Mouse (Mus musculus): ENCODE measurements at regions not wholly inside any gene's neighbourhood (a gene's known extent, or its start where the extent isn't known, plus 50 kb on each side); places are given as distances from the start of the nearest gene placed in this dataset.
A peak's percentile ranks its signal among the peaks of the same experiment; 100 is the strongest.

DNA sequence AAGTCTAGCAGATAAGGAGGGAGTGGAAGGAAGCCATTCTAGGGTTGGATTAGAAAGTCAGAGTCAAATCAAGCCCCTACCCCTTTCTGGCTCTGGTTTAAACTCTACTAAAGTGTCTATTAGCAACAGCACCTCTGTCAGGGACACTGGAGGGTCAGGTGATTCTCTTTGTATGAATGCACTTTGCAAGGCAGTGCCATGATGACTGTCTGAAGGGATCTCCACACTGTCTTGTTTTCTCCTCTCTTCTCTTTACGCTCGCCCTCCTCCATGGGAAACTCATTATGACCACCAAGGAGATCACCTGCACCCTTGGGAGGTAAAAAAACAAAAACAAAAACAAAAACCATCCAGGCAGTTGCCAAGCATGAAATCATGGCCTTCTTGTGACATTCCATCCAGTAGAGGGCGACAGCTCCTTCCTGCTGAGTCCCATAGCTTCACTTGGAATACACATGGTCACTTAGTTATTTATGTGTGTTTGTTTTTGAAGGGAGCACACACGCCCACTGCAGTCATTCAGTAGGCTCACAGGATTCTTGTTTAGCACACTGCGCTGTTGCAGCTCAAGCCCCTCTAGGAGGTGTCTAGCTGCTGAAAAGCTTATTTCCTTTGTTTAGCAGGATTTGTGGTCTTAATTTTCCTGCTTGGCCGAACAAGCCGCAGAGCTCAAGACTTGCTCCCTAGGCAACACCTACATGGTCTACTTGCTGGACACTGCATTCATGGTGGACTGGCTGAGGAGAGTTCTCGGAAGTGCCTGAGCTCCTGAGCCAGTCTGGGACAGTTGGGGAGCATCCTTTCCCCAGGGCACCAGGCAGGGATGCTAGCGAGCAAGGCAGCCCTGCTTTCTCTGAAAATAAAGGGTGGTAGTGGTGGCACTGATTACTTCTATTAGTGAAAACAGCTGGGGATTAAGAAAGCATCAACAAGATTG, 195.2 kb upstream of the Bmper start:
- DNase-seq: peak; percentile 6

DNA sequence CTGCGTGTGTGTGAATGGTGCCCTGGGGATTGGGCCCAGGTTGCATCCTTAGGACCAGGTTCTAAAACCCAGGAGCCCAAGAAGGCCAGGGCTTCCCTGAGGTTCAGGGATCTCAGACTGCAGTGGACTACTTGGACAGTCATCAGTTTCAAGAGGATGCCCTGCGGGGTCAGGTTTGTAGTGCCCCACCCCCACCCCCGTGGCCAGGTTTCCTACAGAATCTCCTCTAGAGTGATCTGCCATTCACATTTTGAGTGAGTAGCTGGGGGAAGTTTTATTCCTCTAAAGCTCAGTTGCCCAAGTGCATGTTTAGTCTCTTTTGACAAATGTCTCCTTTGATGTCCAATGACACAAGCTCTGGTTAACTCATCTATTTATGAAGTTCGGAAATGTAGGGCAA, 193.5 kb upstream of the Bmper start:
- no peak for DNase-seq

DNA sequence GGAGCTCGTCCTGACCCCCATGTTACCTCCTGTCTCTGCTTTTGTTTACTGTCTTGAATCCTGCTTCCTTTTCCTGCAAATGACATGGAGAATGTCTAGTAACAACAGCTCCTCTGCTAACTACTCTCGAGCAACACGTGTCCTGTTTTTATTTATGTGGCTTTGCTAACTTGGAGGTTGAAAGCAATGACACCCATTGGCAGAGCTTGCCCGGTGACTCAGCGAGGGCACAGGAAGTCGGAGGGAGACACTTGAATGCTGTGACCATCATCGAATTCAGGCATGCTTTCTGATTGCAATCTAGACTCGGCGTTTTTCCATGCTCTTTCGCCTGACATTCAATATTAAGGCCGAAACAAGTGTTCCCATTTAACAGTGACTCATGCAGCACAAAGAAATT, 192.7 kb upstream of the Bmper start:
- DNase-seq: no peak

DNA sequence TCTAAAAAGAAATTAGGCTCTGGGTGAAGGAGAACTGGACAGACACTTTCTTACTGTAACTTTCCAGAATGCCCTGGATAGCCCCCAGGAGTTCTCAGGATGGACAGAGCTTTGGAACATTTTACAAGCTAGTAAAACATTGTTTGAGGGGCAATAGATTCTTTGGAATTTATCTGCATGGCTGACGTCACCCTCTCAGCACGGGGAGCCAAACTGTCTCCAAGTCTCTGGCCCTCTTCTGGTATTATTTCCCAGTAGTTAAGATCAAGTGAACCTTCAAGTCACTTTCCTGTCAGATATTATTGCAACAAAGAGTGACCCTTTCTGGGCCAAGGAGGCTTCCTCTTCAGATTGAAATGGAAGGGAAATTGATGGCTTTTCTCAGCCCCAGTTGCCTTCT, 192.3 kb upstream of the Bmper start:
- no peak for DNase-seq

DNA sequence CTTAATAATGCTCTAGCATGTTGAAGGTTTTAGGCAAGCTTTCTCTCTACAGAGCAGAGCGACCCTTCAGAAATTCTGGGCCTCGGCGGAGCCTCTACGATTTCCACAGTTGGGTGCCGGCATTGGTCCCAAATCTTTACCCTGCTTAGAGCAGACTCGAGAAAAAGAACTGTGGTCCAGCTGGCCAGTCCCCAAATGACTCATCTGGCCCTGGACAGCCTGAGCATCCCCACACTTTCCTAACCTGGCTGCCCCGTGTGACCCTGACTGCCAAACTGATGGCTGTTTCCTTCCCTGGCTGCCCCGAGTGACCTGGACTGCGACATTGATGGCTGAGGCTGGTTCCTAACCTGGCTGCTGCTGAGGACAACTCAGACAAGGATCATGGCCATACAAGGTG, 191.0 kb upstream of the Bmper start:
- DNase-seq: no peak

DNA sequence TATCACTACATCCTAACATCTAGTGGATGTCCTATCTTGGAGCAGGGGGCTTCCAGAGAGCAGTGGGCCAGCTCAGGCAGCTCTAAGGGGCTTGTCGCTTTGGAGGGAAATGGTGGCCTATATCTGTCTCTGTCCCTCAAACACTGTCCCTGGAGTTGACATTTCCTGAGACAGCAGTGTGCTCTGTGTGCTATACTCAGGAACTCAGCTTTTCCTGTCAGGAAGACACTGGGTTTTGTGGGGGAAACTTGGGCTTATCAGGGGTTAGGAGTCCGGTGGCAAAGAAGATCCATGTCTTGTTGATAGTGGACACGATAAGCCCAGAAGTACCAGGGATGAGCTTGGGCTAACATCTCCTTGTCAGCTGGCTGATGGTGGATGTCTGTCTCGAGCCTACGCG, 187.6 kb upstream of the Bmper start:
- no peak for DNase-seq

DNA sequence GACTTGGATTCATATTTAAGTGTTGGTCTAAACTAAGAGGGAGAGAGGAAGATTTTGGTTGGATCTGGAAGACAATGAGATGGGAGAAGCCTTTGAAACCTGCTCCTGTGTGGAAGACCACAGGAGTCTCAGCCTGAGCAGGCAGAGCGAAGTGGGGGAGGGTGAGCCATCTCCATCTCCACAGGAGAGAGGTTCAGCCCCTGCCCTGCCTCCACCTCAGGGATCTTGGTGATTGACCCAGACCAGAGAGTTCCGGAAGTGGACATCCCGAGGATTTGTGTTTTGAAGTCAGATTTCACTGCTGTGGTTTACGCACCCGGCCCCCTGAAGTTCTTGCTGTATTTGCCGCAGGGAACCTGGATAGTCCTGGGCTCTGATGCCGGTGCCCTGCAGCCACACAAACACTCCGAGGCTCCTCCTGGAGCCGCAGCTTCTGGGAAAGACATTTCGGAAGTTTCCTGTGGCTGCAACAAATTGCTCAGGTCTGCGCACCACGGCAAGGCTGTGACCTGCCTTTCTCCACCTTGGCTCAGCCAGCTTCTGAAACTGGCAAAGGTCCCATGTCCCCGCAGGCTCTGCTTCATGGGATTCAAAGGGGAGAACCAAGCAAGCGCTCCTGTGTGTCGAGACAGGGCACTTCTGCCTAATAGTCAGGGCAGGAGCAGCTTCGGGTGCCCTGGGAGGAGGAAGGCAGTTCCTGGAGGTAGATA, 186.8 kb upstream of the Bmper start:
- peak; percentile 16 for DNase-seq

DNA sequence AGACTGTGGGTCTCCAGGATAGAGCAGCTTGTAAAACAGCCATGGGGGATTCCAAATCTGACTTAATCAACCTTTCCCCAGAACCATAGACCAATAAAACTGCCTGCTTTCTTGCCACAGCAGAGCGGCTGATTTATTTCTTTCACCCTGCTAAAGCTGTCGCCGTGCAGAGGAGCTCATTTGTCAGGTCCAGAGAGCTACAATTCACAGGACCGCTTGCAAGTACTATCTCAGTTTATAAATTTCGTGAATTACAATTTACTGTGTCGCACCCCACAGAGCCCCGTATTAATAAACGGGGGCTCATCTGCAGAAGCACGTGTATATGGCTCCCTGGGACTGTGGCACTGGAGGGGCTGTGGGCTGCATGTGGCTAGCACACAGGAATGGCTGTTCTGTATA, 185.4 kb upstream of the Bmper start:
- no peak for DNase-seq

DNA sequence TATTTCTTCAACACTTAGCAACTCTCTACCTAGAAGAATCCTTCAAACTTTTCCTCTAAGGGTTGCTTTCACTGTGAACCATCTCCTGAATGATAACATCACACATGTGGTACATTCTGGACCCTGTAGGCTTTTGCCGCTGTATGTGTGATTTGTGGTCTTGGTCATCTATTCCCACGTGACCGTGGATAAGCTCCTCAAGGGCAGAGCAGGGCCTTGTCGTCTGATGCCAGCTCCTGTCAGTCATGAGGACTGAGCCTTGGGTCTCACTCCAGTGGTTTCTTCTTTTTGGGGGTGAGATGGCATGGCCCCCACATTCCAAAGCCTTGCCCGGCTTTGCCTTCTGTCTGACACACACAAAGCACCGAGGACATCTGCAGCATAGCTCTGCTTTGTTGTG, 183.3 kb upstream of the Bmper start:
- DNase-seq: no peak

DNA sequence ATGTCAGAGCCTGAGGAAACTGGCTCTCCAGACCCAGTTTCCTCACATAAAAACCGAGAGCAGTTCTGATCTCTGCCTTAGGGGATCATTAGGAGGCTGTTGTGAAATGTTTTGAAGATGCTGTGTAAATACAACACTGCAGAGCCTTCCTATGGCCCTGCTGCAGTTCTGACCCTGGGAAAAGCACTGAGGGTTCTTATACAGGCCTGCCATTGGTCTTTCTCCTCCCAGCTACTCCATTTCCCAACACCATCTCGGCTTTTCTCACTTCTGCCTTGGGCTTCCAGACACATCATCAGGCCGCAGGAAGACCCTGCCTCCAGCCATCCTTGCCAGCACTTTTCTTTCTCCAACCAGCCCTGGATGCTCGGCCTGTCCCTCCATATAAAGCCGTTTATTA, 181.9 kb upstream of the Bmper start:
- no peak for DNase-seq

DNA sequence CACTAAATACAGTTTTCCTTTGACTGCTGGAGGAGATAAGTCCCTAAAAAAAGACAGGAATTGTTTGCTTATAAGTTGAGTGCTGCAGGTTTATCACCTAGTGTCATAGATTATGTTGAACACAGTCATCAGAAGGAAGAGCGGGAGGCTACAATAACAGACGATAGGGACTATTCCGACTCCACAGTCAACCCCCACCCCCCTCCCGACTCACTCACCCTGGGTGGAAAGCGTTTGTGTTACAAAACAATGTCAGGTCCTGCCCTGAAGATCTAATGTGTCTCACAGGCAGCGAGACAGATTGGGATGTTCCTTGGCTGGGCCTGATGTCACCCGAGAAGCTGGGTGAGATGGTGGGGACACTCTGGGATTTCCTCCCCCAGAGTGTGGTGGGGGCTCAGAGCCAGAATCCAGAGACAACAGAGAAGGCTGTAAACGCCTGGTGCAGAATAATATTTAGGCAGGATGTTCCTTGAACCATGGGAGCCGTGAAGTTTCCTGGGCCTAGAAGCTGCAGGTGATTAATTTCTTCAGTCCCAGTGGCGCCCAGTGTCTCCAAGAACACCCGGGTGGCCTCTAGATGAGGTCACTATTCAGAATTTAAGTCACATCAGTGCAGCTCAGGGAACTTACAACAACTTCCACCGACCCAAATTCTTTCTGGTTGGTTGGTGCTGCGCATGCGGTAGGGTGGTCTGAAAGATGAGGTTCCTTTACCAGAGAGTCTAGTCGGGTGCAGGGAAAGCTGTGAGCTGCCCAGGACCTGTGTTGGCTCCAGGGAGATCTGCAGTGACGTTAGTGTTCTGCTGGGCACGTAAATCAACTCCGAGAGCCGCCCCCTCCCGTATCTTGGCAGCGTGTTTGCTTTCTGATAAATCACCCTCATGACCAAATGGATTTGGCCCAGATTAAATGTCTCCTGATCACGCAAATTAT, 181.1 kb upstream of the Bmper start:
- DNase-seq: no peak

DNA sequence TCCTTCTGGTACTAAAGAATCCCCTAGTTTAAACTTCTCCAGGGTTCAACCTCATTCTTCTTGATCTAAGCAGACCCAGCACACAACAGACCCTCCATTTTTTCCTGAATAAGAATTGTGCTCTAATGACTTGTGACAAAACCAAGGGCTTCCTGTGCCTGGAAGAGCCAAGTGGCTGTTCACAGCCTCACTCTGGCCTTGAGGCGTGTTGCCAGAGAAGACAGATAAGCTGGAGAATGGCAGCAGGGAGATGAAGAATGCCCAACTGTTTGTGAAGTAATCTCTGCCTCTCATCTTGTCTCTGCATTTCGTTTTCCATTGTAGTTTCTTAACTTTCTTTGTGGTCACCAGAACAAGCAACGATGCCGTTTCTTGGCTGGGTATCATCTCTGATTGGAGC, 179.9 kb upstream of the Bmper start:
- DNase-seq: no peak

DNA sequence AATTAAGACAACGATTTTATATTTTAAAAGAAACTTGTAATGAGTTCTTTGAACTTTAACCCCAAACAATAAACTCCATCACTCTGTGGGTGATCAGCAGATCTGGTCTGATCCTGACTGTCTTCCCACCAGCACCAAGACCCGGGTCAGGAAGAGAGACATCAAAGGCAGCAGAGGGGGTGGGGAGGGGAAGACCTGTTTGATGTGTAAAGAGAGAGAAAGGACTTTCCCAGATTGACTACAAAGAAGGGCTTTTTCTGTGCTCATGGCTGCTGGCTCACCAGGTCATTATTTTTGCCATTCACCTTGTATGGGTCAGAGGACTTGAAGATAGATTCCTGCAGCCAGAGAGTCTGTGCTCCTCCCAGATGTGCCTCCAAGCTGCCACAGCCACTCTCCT, 177.4 kb upstream of the Bmper start:
- no peak for DNase-seq

DNA sequence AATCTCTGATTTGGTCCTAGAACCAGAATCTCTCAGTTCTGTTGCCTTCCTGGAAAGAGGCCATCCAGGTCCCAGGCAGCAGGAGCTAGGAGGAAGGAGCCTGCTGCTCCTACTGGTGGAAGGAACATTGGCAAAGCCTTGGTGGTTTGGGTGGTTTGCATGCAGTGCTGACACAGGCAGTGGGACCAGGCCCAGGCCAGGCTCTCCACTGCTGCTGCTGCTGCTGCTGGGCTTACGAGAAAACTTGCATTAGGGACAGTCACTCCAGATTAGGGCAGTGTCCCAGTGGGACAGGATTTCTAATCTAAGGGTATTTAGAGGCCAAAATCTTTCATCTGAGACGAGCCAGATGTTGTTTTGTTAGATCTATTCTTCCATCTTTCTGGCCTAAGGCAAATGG, 172.1 kb upstream of the Bmper start:
- DNase-seq: no peak

DNA sequence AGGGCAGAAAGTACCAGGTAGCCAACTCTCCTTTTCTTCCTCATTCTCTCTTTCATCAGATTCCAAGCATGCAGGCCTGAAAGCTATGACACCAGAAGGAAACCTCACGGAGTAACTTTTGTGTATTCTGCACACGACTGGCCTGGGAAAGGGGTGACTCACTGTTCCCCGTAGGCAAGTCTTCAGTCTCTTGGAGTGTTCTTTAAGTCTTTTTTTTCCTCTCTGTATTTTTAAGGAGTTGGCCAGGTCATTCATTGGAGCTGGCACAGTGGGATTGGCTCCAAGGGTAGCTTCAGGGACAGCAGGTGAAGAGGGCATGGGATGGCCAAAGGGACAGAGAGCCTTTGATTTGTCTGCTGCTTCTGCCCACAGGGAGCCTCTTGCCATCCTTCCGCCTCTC, 163.3 kb upstream of the Bmper start:
- DNase-seq: no peak

DNA sequence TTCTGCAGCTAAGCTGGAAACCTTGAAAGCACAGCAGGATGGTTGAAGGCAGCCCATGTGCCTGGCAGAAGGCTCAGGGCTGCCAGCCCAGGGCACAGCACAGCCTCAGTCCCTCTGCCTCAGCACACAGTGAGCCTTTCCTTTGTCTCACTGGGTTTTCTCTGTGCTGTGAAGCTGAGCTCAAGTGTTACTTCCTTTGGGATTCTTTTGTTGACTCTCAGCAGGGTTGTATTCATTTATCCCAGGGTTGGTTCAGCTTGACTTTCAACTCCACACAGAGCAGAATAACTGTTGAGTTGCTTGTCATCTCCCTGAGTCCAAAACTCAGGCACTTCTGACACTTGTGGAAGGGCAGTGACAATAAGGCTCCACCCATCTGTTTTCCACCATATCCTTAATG, 162.3 kb upstream of the Bmper start:
- DNase-seq: no peak

DNA sequence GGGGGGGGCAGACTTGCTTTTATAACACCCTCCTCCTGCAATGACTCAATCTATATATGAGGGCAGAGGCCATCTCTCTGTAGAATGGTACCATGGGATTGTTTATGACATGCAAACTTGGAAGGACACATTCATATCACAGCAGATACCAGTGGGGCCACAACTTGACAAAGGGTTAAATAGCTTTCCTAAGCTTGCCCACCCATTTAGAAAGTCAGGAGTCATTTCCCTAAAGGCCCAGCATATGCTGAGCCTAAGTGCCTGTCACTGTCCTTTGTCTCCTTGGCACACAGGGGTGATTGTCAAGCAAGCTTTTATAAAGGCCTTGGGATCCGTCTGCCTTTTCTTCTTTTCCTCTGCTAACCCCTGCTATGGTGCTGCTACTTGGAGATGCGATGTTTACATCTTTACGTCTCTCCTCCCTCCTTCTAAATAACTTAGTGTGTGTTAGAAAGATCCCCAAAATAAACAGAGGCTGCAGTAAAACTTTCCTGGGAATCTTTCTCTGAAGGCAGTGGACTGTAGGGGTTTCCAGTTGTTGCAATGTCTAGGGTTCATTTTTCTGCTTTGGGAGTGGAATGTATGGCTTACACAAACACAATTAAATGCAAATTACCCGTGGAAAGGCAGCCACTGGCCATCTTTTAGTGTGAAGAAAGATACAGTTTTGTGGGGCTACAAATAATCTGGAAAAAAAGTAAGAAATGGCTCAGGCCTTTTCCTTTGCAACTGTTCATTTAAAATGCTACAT, 161.5 kb upstream of the Bmper start:
- no peak for DNase-seq

DNA sequence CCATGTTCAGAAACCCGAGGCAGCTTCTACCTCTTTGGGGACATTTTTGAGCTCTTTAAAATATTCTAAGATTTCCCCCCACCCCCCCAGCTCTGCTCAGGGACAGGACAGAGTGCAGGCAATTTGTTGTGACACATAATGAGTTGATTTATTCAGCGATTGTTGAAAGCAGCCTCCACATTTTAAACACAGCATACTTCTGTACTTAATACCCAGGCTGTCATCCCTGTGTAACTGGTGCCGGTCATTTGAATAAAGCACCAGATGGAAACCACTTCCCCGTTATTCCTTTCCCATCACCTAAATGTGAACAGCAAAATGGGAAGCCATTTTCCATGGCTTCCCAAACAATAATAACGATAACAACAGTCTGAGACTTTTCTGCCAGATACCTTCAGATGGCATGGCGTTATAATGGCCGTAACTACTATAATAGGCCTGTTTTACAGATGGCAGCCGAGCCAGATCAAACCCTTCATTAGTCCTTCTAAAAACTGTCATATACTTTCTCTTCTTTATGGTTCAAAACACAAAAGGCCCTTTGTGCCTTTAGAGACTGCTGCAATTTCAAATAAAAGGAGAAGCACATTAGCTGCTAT, 160.7 kb upstream of the Bmper start:
- DNase-seq: no peak

DNA sequence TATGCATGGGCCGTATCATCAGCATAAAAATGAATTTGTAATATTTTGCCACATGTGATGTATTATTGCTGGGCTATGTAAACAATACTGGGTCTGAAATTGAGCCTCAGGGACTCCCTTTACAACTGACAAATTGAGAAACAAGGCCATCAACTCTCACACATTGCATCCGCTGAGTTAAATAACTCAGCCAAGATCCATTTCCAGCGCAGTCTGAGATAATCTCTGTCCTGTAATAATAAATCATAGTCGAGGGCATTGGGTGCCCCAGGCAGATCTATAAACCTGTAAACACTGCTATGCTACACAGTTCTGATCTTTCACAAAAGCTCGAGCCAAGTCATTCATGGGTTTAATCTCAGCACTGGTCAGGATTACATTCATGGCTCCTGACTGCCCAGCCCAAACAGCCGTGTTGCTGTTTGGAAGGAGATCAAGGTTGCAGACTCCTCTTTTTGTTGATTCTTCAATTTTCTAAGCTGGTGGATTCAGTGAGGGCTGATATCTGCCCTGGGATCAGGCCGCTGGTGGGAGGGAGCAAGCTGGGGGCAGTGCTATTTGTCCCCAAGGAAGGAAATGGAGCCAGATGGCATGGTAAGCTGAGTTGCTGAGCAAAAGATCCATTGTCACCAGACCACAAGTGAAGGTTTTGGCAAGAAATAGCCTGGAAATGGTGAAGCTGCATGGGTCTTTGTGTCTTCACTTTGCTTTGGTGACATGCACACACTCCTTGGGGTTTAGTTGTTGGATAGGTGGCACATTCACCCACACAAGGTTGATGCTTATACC, 160.0 kb upstream of the Bmper start:
- no peak for DNase-seq

DNA sequence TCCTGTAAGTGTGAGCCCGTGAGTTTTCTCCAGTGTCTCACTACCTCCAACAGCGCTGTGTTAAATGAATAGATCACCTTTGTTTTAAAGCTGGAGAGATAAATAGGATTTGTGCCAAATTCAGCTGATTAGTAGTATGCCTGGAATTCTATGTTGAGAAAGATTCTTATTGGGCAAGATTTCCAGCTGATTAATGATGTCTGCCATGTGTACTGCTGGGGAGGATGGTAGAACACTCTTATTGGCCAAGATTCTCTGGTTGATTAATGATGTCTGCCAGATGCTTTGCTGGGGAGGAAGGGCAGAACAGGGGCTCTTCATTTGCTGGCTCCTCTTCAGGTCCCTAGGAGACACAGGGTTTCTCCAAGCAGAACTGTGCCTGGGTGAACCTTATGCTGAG, 158.9 kb upstream of the Bmper start:
- DNase-seq: no peak

DNA sequence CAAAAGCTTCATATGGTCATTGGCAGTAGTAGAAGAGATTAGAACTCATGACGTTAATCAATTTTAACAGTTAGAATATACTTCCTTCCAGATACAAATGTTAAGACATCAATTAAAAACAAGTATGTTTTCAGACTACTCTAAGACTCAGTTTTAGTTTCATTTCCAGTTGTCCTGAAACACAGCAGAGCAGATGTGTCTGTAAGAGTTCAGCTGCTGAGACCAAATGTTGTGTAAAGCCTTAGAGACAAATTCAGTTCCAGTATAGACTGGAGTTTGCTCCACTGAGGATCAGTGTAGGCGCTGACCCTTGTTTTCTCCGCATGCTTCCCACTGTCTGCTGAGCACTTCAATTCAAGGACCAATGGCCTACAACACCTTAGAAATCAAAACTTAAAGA, 158.1 kb upstream of the Bmper start:
- DNase-seq: no peak
